Mouse (Mus musculus): ENCODE data around the gene Cd79b.

DNA sequence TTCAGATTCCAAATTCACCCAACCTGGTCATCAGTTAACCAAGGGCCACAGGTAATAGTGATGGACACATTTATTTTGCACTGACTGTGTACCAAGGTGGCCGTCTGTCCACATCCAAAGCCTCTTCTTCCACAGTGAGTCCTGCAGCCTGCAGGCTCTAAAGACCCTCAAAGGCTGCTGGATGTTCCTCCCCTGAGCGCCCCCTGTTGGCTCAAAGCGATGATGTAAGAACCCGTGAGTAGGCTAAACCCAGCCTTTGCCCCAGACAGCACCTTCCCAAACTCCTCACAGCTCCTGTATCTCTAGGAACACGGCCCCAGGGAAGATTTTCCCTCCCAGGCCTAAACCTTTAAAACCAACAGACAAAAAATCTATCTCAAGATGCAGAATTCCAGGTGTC lies 44.8 kb upstream of the Cd79b start:
- TF ChIP-seq POLR2A (IDR thresholded peaks at IDR 0.05; ENCODE audit: borderline replicate concordance, control insufficient read depth, low read depth, low read length): no peak
- TF ChIP-seq CTCF (IDR thresholded peaks at IDR 0.05; ENCODE audit: control insufficient read depth, insufficient read depth, low read length): peak; percentile 56
